Mouse (Mus musculus) ovary, postnatal 36 days (tissue): ENCODE measurements around the gene Mill1.
"Not testable (repeated sequence)": the region's sequence is repeated elsewhere in the genome, so short reads cannot be mapped to it uniquely, and the experiment has no call there.

ENCODE experiments used
- DNase-seq: peaks from one replicate; pipeline ENCODE4 v3.0.0; 2022; ENCODE audit warnings: low spot score, mixed read lengths

The Mill1 gene

DNA sequence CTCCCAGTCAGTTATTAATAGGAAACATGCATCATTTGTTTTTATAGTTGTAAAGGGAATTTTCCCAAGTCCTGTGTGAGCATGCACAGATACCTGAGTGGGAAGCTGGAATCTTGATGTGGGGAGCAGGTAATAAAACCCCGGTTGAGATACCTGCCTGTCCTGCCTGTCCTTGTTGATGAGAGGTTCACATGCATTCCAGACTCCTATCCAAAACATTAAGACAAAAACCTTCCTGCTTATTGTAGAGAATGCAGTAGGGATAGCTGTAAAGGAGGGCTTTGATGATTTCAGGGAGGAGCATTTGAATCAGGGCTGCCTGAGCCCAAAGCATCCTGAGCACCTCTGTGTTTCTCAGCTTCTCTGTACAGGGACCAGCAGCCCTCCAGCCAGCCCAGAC lies at the start of gene Mill1:
Mill1 (plus strand) TSS at position 301 of the 400 bp plus-strand sequence.
- no peak for DNase-seq

DNA sequence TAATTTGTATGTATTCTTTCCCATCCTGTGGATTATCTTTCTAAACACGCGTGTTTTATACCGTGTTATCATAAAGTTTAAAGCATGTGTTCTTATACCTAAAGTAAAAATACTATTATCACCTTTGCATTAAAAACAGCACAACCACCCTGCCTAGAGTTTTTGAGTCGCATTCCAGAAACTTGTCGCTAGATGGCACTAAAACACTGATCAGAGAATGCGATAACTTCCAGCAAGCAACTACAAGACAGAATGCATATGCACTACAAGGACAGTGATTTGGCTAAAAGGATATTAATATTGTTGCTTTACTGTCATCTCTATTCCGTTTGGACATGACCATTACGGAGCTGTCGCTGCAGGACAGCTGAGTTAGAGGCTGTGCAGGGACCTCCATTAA lies 34.2 kb upstream of the Mill1 start:
- DNase-seq, result no peak

DNA sequence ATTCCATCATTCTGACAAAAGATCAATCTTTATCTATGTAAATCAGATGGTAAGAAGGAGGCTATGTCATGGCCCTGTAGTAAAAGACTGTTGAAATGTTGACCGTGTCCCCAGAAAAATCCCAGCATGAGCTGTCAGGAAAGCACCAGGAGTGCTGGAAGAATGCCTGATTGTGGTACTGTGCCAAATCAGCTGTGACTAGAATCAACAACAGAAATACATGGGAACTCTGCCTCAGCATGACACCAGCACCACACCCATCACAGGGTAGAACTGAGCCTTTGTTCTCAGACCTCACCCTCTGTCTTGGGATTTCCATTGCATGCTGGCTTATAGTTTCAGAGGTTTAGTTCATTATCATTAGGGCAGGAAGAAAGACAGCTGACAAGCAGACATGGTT lies 30.4 kb upstream of the Mill1 start:
- DNase-seq, result no peak

DNA sequence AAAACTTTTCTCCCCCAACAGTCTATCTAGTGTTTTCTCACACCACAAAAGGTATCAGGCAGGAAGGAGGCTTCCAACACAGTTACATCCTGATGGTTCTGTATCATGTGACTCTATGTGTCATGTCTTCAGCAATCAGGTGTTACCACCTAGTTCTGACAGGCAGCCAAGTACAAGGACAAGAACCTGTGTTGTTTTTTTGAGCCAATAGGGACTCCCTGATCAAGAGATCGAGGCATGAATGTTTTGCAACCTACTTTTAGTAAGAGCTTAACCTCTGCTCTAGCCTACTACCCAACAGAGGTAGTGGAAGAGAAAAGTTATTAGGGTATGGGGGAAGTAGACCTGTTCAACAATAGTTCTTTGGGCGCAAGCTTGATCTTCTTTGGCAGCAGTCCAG lies 6.6 kb upstream of the Mill1 start:
- no peak for DNase-seq

DNA sequence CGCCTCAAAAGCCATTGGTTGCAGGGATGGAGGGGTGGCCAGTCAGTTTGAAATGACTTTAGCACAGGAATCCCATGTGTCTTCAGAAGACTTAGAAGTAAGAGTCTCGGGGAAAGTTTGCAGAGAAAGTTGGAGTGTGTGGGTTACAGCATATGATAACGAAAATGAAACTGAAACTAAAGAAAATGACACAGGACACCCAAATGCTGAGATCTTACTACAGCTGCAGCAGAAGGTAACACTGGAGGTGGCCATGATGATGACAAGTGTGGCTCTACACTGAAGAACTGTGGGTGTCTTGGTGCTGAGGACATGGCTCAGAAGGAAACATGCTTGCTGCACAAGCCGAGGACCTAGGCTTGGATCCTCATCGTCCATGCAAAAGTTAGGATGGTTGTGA lies 3.9 kb upstream of the Mill1 start:
- DNase-seq, result no peak

DNA sequence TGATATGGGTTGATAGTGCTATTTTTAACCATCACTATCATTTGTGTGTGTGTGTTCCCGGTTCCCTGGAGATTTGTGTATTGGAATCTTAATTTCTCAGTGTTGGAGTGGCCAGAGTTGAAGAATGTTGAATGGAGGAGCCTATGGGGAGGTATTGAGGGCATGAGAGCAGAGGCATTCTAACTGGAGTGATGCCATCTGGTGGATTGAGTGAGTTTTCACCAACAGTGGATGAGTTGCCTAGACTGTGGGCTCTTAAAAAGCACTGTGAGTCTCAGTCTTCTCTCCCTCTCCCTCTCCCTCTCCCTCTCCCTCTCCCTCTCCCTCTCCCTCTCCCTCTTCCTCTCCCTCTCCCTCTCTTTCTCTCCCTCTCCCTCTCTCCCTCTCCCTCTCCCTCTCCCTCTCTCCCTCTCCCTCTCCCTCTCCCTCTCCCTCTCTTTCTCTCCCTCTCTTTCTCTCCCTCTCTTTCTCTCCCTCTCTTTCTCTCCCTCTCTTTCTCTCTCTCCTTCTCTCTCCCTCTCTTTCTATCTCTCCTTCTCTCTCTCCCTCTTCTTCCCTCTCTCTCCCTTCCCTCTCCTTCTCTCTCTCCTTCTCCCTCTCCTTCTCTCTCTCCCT lies 1.1 kb upstream of the Mill1 start:
- not testable (repeated sequence) for DNase-seq

DNA sequence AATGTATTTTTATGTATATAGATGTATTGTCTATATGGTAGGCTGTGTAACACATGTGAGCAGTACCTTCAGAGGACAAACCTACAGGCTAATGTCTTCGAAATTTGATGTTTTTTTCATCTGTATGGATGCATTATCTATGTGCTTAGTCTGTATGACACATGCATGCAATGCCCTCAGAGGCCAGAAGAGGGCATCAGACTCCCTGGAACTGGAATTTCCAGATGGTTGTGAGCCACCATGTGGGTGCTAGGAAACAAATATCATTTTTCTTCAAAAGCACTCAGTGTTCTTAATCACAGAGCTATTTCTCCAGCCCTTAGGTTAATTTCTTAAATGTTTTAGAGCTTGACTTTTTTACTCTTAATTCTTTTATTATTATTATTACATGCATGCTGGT lies 15.1 kb downstream of the Mill1 start:
- DNase-seq, result no peak

DNA sequence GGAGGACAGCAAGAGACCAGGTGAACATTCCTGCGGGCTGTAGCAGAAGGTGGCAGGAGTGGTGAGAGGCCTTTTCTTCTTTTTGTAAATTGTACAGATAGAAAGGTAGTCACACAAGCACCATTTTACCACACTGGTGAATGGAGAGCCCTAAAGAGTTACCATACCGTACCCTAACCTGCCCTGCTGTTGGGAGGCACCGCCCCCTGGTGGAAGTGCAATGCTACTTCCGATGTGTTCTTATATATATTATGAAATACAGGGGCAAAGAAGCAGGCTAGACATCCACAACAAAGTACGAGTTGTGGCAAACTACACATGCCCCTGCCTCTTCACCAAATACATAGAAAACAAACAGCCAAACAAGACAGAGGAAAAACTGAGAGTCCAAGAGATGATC lies 19.9 kb downstream of the Mill1 start:
- DNase-seq, result no peak
